Mouse (Mus musculus) ES-E14 (cell line): ENCODE results near the gene Smarcc2. TPM values are rescaled to one million over a fixed set of nuclear protein-coding genes. Genes with fewer than 3 reads are reported as not detected.

Experiments
- DNase-seq: peaks from one replicate; pipeline ENCODE4 v3.0.0-alpha.2; 2013; ENCODE audit warnings: low read depth, low spot score
- H3K27ac ChIP-seq: 2 replicates; pipeline ENCODE4 v1.5.1; 2012; ENCODE audit warnings: low read depth, mild to moderate bottlenecking, low read length, moderate library complexity, mixed read lengths; ENCODE audit not compliant: poor library complexity, insufficient read depth, severe bottlenecking
- H3K36me3 ChIP-seq: 2 replicates; pipeline ENCODE4 v1.6.1; 2012; ENCODE audit warnings: mild to moderate bottlenecking, low read length, moderate library complexity, mixed read lengths; ENCODE audit not compliant: control insufficient read depth, poor library complexity, insufficient read depth, severe bottlenecking
- H3K4me1 ChIP-seq, 2 experiments: fragments of 150-350 bp in 1 of 2; sonication (generic) in 1 of 2; 2 replicates each; pipeline ENCODE4 v1.6.1; 2012; ENCODE audit warnings: low read length in 2 of 2, mild to moderate bottlenecking in 1 of 2, mixed read lengths in 1 of 2; ENCODE audit not compliant: control insufficient read depth in 2 of 2, insufficient read depth in 2 of 2, poor library complexity in 1 of 2
- H3K4me3 ChIP-seq, 2 experiments: fragments of 150-350 bp in 1 of 2; sonication (generic) in 1 of 2; 2 replicates each; pipeline ENCODE4 v1.5.1; 2012; ENCODE audit warnings: low read length in 2 of 2, low read depth in 1 of 2, mild to moderate bottlenecking in 1 of 2, mixed read lengths in 1 of 2; ENCODE audit not compliant: insufficient read depth in 1 of 2, poor library complexity in 1 of 2, severe bottlenecking in 1 of 2
- H3K9ac ChIP-seq: 2 replicates; pipeline ENCODE4 v1.6.1; 2012; ENCODE audit warnings: low read depth, mild to moderate bottlenecking, low read length, mixed read lengths; ENCODE audit not compliant: poor library complexity, insufficient read depth, severe bottlenecking
- H3K9me3 ChIP-seq: fragments of 150-350 bp; sonication (generic); 2 replicates; pipeline ENCODE4 v1.6.1; 2012; ENCODE audit warnings: low read depth, mild to moderate bottlenecking, low read length; ENCODE audit not compliant: control insufficient read depth, insufficient read depth
- CHD2 ChIP-seq: IDR thresholded peaks from 2 replicates; pipeline ENCODE4 v1.6.1; 2014; ENCODE audit warnings: mild to moderate bottlenecking, low read depth, low read length, inconsistent platforms
- HCFC1 ChIP-seq: IDR thresholded peaks from 2 replicates; pipeline ENCODE4 v1.6.1; 2012; ENCODE audit warnings: low read length, inconsistent platforms, borderline replicate concordance; ENCODE audit not compliant: insufficient read depth
- MAFK ChIP-seq: IDR thresholded peaks from 2 replicates; pipeline ENCODE4 v1.6.1; 2014; ENCODE audit warnings: mild to moderate bottlenecking, low read depth, low read length, inconsistent platforms; ENCODE audit not compliant: insufficient read depth
- ZC3H11A ChIP-seq: IDR thresholded peaks from 2 replicates; pipeline ENCODE4 v1.6.1; 2012; ENCODE audit warnings: low read depth, mild to moderate bottlenecking, inconsistent platforms, low read length, borderline replicate concordance
- ZNF384 ChIP-seq: IDR thresholded peaks from 2 replicates; pipeline ENCODE4 v1.6.1; 2012; ENCODE audit warnings: low read depth, low read length, inconsistent platforms
- in situ Hi-C, 2 experiments: fragments of 600-800 bp; cut with MboI; formaldehyde crosslinking; loops; one replicate each; pipeline ENCODE4 v1.15.1; 2025; ENCODE audit warnings: low sequenced_read_pairs in 2 of 2, inconsistent platforms in 1 of 2; ENCODE audit not compliant: unreplicated experiment in 2 of 2
- total RNA-seq: library from RNA; depleted of rRNA; stranded (reverse); fragments of 300-350 nt; gene quantifications from 2 replicates; pipeline ENCODE4 v1.2.3, GENCODE M21; 2012

Gene Smarcc2
- total RNA-seq, 1 experiment = 18.9 TPM

DNA sequence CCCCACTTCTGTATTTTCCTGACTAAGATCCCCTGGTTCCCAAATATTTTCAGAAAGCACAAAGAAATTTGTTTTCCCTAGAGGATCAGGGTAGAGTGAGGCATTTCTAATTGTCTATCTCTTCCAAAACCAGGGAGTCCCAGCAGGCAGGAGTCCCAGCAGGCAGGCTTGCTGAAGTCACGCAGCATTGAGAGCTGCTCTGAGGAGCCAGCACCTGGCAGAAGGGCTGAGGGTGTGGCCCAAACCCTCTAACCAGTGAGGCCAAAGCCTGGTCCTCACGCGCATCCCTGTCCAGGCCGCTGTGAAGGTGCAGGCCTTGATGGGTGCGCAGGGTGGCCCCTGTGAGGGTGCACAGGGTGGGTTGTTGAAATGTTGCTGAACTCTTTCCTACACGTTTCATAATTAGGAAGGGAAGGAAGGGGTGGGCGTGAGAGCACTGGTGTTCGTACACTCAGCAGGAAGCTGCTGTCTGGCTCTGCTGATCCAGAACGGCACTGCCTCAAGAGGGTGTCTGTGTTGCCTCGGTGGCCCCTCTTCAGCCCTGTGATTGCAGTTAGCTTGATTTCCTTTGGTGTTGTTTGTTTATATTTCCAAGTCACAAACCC is 20.3 kb upstream of the Smarcc2 start:
- no peak overlapping the region for H3K27ac ChIP-seq
- no peak for DNase-seq
- H3K4me1 ChIP-seq = peaks cover 0 to 3% of the 10 kb centered on the region in 2 experiments; a peak in 2 of 4 replicates
- H3K36me3 ChIP-seq = peaks cover 43% of the 10 kb centered on the region
- no peak for TF ChIP-seq MAFK
- no peak for TF ChIP-seq ZNF384
- no peak for TF ChIP-seq HCFC1
- no peak for TF ChIP-seq CHD2
- TF ChIP-seq ZC3H11A = no peak
- H3K9ac ChIP-seq = no peak overlapping the region
- no peaks in the 10 kb centered on the region for H3K9me3 ChIP-seq
- H3K4me3 ChIP-seq = no peak overlapping the region
- in situ Hi-C loops = no loop called here

DNA sequence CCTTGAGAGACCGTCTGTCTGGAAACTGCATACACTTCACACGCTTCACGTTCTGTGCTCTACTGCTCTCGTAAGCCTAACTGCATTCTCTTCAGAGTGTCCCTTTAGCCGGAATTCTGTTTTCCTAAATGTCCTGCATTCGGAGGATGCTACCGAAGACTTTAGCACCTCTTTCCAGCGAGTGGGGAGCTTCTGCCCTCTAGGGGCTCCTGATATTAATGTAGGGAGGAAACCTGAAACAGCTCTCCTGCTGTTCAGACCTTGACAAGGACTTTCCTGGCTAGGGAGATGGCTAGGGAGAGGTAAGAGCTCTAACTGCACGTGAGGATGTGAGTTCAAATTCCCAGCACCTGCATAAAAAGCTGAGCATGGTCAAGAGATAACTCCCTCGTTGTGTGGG is 18.6 kb upstream of the Smarcc2 start:
- no peak for TF ChIP-seq ZC3H11A
- TF ChIP-seq CHD2 = no peak
- TF ChIP-seq ZNF384 = no peak
- no peak for TF ChIP-seq MAFK
- no peak for TF ChIP-seq HCFC1

GRCm38 (mm10) chr10:128441324-128442119 is 17.5 kb upstream of the Smarcc2 start:
- H3K4me1 ChIP-seq = peaks cover 0 to 3% of the 10 kb centered on the region in 2 experiments; a peak in 2 of 4 replicates
- no peak overlapping the region for H3K4me3 ChIP-seq
- H3K9me3 ChIP-seq = no peaks in the 10 kb centered on the region
- H3K27ac ChIP-seq = no peak overlapping the region
- peaks cover 32% of the 10 kb centered on the region for H3K36me3 ChIP-seq
- TF ChIP-seq MAFK (peak; percentile 52; the same call in 1 of the 2 replicates), HCFC1 (no peak), ZNF384 (no peak)
- H3K9ac ChIP-seq = no peak overlapping the region
- in situ Hi-C loops = no loop called here
- DNase-seq = no peak

More for the DNA sequence above, 18.6 kb upstream of the Smarcc2 start:
- peaks cover 39% of the 10 kb centered on the region for H3K36me3 ChIP-seq
- peaks cover 0 to 3% of the 10 kb centered on the region in 2 experiments; a peak in 2 of 4 replicates for H3K4me1 ChIP-seq
- H3K9me3 ChIP-seq = no peaks in the 10 kb centered on the region
- no peak overlapping the region for H3K27ac ChIP-seq
- H3K4me3 ChIP-seq = no peak overlapping the region
- in situ Hi-C loops = no loop called here
- DNase-seq = no peak
- H3K9ac ChIP-seq = no peak overlapping the region

GRCm38 (mm10) chr10:128442718-128443117 is 16.3 kb upstream of the Smarcc2 start:
- DNase-seq = no peak
- H3K4me3 ChIP-seq = no peak overlapping the region
- H3K4me1 ChIP-seq = peaks cover 0 to 3% of the 10 kb centered on the region in 2 experiments; a peak in 2 of 4 replicates
- no peaks in the 10 kb centered on the region for H3K9me3 ChIP-seq
- H3K36me3 ChIP-seq = peaks cover 24% of the 10 kb centered on the region
- H3K9ac ChIP-seq = no peak overlapping the region
- in situ Hi-C loops = no loop called here
- TF ChIP-seq ZC3H11A (no peak), MAFK (no peak), CHD2 (no peak), HCFC1 (no peak), ZNF384 (no peak)
- H3K27ac ChIP-seq = no peak overlapping the region
